Mouse (Mus musculus) layer of hippocampus, adult 2 months (tissue): ENCODE data around the gene Gm826. TPM values are rescaled to one million over a fixed set of nuclear protein-coding genes. Genes with fewer than 3 reads are reported as not detected.

ENCODE experiments used
- DNase-seq, 2 experiments: peaks; one replicate each; pipeline ENCODE4 v3.0.0; 2022; ENCODE audit warnings: low spot score in 2 of 2
- H3K27ac ChIP-seq: fragments of 200-600 bp; 2 replicates; pipeline ENCODE4 v1.8.1; 2022
- H3K4me3 ChIP-seq: fragments of 200-600 bp; 2 replicates; pipeline ENCODE4 v1.8.1; 2022; ENCODE audit warnings: mild to moderate bottlenecking
- CTCF ChIP-seq: fragments of 200-600 bp; conservative IDR thresholded peaks from 2 replicates; pipeline ENCODE4 v1.8.1; 2022; ENCODE audit warnings: antibody characterized with exemption, mild to moderate bottlenecking, moderate library complexity
- total RNA-seq, 2 experiments: library from RNA; stranded (reverse); gene quantifications; 2 replicates each; pipeline ENCODE4 v1.2.3; 2021

Gene Gm826
- total RNA-seq, 2 experiments from 2014 or later: not detected

- TF ChIP-seq CTCF: no peak
- DNase-seq: no peak
- H3K27ac ChIP-seq: no peak overlapping the region
- no peak overlapping the region for H3K4me3 ChIP-seq
Measured at GRCm38 (mm10) chr2:160303992-160304391, 30.0 kb downstream of the Gm826 start.

GRCm38 (mm10) chr2:160302013-160302412 is 31.9 kb downstream of the Gm826 start:
- H3K4me3 ChIP-seq: no peak overlapping the region
- TF ChIP-seq CTCF: no peak
- DNase-seq: no peak
- no peak overlapping the region for H3K27ac ChIP-seq

GRCm38 (mm10) chr2:160298586-160298985 is 35.4 kb downstream of the Gm826 start:
- Histone ChIP-seq H3K4me3 (no peak overlapping the region), H3K27ac (no peak overlapping the region)
- DNase-seq: no peak
- no peak for TF ChIP-seq CTCF

GRCm38 (mm10) chr2:160288538-160289151 is 45.3 kb downstream of the Gm826 start:
- no peak for DNase-seq
- H3K4me3 ChIP-seq: no peak overlapping the region
- TF ChIP-seq CTCF: no peak
- no peak overlapping the region for H3K27ac ChIP-seq

GRCm38 (mm10) chr2:160275959-160276657 is 57.9 kb downstream of the Gm826 start:
- DNase-seq: no peak
- H3K4me3 ChIP-seq: no peak overlapping the region
- no peak for TF ChIP-seq CTCF
- no peak overlapping the region for H3K27ac ChIP-seq

GRCm38 (mm10) chr2:160267828-160268453 is 66.0 kb downstream of the Gm826 start:
- no peak overlapping the region for H3K27ac ChIP-seq
- no peak for TF ChIP-seq CTCF
- no peak for DNase-seq
- no peak overlapping the region for H3K4me3 ChIP-seq

DNA sequence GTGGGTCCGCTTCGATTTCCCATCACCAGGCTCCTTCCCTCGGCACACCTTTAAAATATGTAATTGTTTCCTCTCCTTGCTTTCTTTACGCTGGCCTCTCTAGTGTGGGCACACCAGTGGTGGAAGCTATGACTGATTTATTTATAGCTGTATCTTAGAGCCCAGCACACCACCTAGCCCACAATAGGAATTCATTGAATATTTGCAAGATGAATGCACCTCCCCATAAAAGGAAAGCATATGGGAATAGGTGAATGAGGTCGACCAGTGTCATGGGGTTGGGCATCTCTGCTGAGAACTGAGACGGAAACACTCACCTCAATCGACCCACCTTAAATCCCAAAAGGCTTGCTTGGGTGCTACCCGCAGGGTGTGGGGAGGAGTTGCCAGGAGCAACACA is 70.1 kb downstream of the Gm826 start:
- DNase-seq: no peak
- H3K4me3 ChIP-seq: no peak overlapping the region

DNA sequence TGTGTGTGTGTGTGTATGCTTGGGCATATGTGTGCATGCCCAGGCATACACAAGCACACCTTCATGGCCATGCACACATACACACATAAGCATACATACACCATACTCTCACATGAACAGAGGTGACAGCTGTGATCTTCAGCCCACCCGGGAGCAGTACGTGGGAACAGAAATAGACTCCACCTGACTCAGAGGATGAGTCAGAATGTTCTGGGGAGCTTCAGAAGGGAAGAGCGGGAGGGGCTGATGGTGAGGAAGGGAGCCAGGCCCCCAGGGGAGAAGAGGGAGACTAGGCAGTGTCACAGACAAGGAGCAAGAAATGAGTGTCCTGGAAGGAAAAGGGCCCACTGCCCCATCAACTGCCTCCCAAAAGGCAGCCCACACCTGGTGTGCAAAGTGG is 72.4 kb downstream of the Gm826 start:
- no peak for DNase-seq

More for the DNA sequence above, 70.1 kb downstream of the Gm826 start:
- H3K27ac ChIP-seq: no peak overlapping the region
- TF ChIP-seq CTCF: no peak

More for the DNA sequence above, 72.4 kb downstream of the Gm826 start:
- Histone ChIP-seq H3K4me3 (no peak overlapping the region), H3K27ac (no peak overlapping the region)
- TF ChIP-seq CTCF: no peak

Other genes starting within 250 kb of the Gm826 start
- gene Mafb, start 32.9 kb upstream of the Gm826 start, total RNA-seq: 10 to 100 TPM; 11.9 to 12.8 TPM